Mouse (Mus musculus) thymus, adult 2 months (tissue): Measurements from ENCODE around the gene Polr2c.

ENCODE experiments used
- CTCF ChIP-seq: fragments of 200-500 bp; IDR thresholded peaks from 2 replicates; pipeline ENCODE4 v1.5.1; 2012; ENCODE audit warnings: mild to moderate bottlenecking, control low read depth, low read length, moderate library complexity, borderline replicate concordance; ENCODE audit not compliant: control insufficient read depth, poor library complexity, insufficient read depth; ENCODE audit errors: extremely low read depth
- POLR2A ChIP-seq: fragments of 200-500 bp; IDR thresholded peaks from 2 replicates; pipeline ENCODE4 v1.6.1; 2012; ENCODE audit warnings: mild to moderate bottlenecking, low read length, control low read depth, moderate library complexity; ENCODE audit not compliant: control insufficient read depth, poor library complexity, insufficient read depth; ENCODE audit errors: extremely low read depth

- TF ChIP-seq CTCF (no peak), POLR2A (no peak)
Observed at GRCm38 (mm10) chr8:94857011-94857345, 272 bp upstream of the Polr2c start.
